Mouse (Mus musculus) Muller cell, postnatal 12 days (primary cell): ENCODE measurements around the gene Zbtb16.

Experiments used
- DNase-seq: peaks from one replicate; pipeline ENCODE4 v3.0.0-alpha.2; 2015; ENCODE audit errors: inconsistent ontology term

The Zbtb16 gene

DNA sequence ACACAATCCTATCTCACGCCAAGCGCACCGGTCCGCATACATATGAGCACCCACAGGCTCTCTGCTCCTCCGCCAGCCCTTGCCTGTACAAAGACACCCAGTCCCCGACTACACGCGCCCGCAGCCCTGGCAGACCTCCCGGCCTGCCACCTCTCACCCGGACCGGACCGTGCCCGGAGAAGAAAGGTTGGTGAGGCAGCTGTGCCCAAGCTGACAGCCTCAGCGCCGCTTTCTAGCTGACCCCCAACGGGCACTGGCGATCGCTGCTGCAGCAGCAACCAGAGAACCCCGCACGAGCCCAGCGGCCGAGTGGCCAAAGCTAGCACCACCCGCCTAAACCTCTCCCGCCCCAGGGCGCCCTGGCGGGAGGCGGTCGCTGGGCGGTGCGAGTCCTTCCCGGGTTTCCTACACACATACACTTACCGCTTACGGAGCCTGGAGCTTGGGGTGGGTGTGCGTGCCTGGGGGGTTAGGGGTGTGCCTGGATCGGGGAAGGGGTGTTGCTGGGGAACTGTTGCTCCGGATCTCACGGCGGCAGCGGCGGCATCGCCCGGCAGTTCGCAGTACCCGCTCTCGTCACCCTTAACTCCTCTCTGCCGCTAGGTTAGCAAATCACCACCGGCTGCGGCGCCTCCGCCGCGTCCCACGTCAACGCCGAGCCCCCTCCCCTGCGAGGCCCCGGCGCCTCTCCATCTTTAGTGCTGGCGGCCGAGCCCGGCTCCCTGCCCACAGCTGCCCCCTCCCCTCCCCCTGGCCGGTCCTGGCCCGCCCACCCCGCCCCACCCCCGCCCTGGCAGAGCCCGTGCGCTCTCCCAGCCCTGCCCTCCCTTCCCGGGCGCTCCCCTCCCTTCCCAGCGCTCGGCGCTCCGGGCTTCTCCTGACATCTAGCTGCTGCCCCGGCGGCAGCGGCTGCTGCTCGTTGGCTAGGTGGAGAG, at the start of gene Zbtb16:
Gene Zbtb16 (minus strand): TSS at position 592 of the 935 bp plus-strand sequence.
- peak; percentile 81 for DNase-seq

GRCm38 (mm10) chr9:48872896-48873295, 36.9 kb upstream of the Zbtb16 start:
- DNase-seq: no peak

DNA sequence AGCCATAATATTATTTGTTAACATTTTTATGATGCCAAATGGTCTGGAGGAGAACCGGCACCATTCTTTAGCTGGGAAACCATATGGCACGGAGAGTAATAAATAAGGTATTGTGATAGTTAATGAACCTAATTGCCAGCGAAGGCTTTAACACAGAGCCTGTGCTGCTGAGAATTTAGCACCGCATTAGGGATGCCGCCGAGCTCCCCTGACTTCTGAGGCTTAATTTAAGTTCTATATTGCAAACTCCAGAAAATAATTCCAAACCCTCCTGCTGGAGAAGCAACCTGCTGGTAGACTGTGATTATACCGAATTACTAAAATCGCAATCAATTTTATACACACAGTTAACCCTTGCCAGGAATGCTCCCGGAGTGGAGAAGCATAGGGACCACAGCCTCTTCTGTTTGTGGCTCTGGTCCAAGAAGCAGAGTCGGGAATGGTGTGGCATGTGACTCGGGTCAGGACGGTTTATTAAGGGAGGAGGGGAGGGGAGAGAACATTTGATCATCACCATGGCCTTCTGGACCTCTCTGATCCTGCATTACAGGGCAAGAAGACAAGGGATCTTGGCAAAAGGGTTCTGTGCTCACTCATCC, 30.6 kb upstream of the Zbtb16 start:
- no peak for DNase-seq

GRCm38 (mm10) chr9:48865235-48865634, 29.2 kb upstream of the Zbtb16 start:
- DNase-seq: no peak

GRCm38 (mm10) chr9:48861481-48861880, 25.5 kb upstream of the Zbtb16 start:
- DNase-seq: no peak

DNA sequence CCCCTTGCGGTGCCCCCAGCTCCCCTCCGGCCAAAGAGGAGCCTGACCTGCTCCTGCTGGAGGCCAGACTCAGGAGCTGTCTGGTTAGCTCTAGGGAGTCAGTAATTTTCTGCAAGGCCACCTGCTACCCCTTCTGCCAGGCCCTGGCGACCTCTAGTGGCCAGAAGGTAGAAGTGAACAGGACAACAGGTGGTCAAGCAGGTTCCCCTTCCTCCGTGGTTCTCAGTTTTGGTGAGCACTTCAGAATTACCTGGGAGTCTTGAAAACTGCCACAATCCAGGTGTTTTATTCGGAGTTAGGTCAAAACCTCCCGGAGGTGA, 24.5 kb upstream of the Zbtb16 start:
- DNase-seq: peak; percentile 66

DNA sequence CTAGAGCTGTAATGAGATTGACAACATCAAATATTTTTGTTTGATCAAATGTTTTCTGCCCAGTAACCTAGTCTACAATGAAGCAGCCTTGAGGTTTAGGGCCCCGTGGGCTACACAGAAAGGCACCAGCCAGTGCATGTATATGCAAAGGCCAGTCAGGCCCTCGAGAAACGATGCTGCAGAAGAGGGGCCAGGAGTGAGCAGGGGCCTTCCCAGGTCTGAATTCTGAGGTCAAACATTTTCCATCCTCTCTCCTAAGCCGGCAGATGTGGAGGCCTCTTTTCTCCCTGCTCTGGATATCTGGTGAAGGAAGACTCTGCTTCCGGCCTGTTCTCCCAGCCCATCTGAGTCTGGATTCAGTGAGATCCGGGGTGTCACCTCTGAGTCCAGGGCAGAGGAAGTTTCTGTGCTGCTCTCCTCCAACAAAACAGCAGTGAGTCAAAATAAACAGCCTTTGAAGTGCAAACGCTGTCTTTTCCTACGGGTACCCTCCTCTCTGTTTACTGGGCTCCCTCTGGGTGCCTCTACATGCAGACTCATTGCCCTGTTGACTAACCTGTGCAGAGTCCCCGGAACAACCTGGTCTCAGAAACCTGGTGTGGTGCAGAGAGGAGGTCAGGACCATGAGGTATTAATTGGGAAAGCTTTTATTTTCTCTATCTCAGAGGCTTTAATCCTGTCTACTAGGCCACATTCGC, 24.0 kb upstream of the Zbtb16 start:
- DNase-seq: no peak

DNA sequence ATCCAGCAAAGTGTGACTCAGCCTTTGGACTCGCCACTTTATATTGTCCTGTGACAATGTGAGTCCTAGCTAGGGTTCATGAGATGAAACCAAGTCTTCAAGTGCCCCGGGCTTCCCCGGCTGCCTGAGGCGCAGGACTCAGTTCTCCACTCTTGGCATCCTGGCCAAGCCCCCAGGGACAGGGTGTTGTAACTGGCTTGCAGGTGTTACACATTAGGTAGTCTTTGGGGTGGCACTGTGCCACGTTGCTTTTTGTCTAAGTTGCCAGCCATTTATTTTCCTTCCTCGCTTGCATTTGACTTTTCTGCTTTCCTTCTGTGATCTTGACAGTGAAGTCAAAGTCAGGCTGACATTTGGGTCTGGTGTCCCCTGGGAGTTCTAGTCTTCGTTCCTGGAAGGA, 21.9 kb upstream of the Zbtb16 start:
- DNase-seq: no peak

DNA sequence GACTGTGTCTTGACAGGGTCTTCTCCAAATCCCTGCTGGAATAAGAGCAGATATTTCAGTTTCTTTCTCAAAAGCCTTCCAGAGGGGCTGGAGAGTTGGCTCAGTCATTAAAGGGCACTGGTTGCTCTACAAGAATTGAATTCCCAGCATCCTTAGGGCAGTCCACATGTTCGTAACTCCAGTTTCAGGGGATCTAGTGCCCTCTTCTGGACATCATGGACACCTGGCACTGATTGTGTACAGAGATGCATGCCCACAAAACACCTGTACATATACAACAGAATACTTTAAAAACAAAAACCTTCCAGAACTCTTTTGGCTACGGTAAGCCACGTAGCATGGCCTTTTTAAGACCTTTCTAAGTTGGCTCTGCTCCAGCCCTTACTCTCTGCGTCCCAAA, 20.2 kb upstream of the Zbtb16 start:
- DNase-seq: no peak

GRCm38 (mm10) chr9:48849531-48849930, 13.5 kb upstream of the Zbtb16 start:
- DNase-seq: no peak

GRCm38 (mm10) chr9:48839568-48839967, 3.5 kb upstream of the Zbtb16 start:
- DNase-seq: no peak

- DNase-seq: no peak
These were observed 2.3 kb upstream of the Zbtb16 start for GRCm38 (mm10) chr9:48838346-48838745.

- no peak for DNase-seq
These were observed 1.2 kb upstream of the Zbtb16 start for GRCm38 (mm10) chr9:48837181-48837580.

- no peak for DNase-seq
These were observed 526 bp upstream of the Zbtb16 start for GRCm38 (mm10) chr9:48836566-48836930.

GRCm38 (mm10) chr9:48834541-48835411, 1.2 kb downstream of the Zbtb16 start:
- peak; percentile 45 for DNase-seq

DNA sequence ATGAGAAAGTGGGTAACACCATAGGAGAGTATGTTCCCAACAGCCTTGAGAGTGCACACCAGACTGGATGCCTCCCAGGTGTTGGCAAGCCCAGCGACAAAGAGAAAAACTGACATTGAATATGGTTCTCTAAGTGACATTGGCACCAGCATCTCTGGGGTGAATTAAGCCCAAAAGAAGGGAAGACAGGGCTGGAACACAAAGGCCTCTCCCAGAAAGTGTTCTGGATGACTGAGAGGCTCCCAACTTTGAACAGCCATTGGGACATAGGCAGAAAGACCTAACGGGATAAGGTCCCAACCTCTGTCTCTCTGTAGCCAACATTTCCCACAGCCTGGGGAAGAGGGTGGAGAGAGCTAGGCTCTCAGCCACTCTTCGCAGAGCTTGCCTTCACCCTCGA, 2.0 kb downstream of the Zbtb16 start:
- no peak for DNase-seq

DNA sequence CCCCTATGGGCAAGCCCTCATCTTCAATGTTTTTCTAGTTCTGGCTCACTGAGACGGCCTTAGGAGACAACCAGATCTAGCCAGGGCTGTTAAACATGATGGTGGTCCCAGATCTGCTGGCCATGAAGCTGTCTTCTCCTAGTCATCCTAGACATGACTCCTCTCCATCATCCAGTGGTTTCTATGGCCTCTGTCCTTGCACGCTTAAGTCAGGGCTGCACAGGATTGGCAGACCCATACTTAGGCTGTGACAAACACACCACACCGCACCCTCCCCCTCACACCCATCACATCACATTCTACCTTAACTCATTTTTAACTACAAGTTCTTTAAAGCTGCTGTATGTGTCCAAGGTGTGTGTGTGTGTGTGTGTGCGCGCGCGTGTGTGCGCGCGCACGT, 2.5 kb downstream of the Zbtb16 start:
- no peak for DNase-seq

- DNase-seq: no peak
These were observed 3.4 kb downstream of the Zbtb16 start for GRCm38 (mm10) chr9:48832473-48833100.

- no peak for DNase-seq
These were observed 4.2 kb downstream of the Zbtb16 start for GRCm38 (mm10) chr9:48831560-48832460.

GRCm38 (mm10) chr9:48828839-48829238, 7.2 kb downstream of the Zbtb16 start:
- DNase-seq: no peak
